Mouse (Mus musculus): ENCODE measurements at regions not wholly inside any gene's neighbourhood (a gene's known extent, or its start where the extent isn't known, plus 50 kb on each side); places are given as distances from the start of the nearest gene placed in this dataset.

DNA sequence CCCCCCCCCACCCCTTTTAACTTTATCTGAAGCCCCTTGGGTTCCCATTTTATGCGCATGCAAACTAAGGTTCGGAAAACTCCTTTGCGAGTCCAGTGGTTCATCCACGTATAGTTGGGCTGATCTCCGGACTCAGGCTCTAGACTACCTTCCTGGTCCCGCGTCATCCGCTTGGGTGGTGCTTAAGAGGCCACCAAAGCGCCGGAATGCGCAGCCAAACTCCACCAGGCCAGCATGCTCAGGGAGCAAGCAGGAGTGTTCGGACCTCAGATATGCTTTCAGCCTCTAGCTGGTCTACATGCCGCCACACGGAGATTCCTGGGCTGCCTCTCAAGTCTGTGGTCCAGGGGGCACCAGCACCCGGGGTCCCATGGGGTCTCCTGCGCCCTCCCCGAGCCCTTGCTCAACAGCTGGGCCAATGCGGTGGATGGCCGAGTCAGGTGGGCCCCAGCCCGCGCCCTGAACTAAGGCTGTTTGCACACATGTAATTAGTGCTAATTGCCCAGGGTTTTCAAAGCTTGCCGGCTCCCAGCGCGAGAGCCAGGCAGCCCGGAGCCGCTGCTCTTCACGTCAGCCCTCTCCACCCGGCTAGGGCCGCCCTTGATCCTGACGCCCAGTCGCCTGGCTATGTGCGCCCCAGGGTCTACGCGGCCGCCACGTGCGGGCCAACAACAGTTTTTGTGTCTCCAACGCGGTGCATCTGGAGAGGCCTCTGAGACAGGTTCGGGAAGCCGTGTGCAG is 155.1 kb upstream of the Gm12830 start:
- TF ChIP-seq POLR2A (IDR thresholded peaks at IDR 0.05; ENCODE audit: borderline replicate concordance, control insufficient read depth, low read depth, low read length) (no peak), CTCF (IDR thresholded peaks at IDR 0.05; ENCODE audit: control insufficient read depth, insufficient read depth, low read length) (no peak)
